Mouse (Mus musculus): ENCODE measurements around the gene Hmg20b.

Hmg20b gene

DNA sequence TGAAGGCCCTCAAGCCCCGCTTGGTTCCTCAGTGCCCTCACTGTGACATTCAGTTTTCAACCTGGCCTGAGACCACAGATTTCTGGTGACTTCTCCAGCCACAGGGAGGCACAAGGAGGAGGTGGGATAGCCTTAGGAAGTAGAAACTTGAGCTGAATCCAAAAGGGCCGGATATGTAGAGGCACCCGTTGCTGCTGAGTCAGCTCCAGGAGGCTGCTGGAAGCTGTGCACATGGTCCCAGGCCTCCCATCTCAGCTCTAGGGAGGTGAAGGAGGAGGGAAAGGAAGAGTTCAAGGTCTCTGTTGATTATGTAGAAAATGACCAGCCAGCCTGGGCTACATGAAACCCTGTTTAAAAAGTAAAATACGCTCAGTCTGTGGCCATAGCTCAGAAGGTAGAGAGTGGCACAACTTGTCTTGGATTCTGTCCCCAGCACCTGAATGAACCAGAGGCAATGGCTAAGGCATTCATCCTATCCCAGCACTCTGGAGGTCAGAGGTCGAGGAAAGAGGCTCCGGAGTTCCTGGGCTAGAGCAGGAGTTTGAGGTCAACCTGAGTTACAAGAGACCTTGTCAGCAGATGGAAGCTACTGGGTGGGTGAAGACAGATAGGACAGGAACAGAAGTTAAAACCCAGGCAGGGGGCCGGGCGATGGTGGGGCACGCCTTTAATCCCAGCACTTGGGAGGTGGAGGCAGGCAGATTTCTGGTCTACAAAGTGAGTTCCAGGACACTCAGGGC is 4.6 kb upstream of the Hmg20b start:
- no peak for DNase-seq (ENCODE audit: low read depth, low spot score)

DNA sequence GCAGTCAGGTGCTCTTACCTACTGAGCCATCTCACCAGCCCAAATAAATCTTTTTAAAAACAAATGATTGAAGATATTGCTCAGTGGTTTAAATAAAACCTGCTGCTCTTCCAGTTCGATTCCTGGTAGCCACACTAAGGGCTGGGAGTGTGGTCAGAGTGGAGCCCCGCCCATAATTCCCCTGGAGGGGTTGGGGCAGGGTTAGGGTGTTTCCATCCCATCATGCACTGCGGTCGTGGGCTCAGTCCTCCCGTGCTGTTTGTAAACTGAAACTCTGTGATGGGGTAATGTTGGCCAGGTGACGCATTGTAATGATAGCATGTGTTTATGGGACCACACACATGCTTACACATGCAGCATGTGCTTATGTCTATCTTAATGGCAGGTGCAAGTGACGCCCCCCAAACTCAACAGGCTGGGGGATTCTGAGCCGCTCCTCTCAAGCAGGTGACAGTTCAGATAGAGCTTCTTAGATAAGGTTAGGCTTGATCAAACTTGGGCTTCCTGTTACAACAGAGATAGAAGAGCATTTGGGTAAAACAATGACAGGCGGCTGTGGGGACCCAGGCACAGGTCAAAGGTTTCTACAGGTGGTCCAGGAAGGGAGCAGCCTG is 1.5 kb upstream of the Hmg20b start:
- peak; percentile 77 for DNase-seq (ENCODE audit: low read depth, low spot score)

DNA sequence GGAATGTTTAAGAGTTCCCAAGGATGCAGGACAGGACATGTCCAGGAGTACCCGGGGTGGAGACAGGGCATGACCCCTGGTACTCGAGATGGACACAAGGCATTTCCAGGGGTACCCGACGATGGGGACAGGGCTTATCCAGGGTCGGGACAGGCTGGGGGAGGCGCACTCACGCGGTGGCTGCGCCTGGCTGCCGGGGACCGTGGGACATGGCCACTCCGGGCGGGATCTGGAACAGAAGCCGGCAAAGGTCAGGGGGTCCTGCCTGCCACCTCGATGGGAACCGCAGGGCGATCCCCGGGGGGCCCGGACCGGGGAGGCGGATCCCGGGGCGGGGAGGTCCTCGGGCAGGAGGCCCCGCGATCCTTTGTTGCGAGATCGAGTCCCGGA is 324 bp downstream of the Hmg20b start:
- DNase-seq (ENCODE audit: low read depth, low spot score), result no peak

- DNase-seq (ENCODE audit: low read depth, low spot score), result peak; percentile 66
Observed at GRCm38 (mm10) chr10:81349146-81349545, 1.1 kb downstream of the Hmg20b start.

- peak; percentile 63 for DNase-seq (ENCODE audit: low read depth, low spot score)
Observed at GRCm38 (mm10) chr10:81346453-81347067, 3.7 kb downstream of the Hmg20b start.

- DNase-seq (ENCODE audit: low read depth, low spot score), result no peak
Observed at GRCm38 (mm10) chr10:81345162-81345534, 5.1 kb downstream of the Hmg20b start.

GRCm38 (mm10) chr10:81344421-81345161 is 5.7 kb downstream of the Hmg20b start:
- DNase-seq (ENCODE audit: low read depth, low spot score), result no peak

DNA sequence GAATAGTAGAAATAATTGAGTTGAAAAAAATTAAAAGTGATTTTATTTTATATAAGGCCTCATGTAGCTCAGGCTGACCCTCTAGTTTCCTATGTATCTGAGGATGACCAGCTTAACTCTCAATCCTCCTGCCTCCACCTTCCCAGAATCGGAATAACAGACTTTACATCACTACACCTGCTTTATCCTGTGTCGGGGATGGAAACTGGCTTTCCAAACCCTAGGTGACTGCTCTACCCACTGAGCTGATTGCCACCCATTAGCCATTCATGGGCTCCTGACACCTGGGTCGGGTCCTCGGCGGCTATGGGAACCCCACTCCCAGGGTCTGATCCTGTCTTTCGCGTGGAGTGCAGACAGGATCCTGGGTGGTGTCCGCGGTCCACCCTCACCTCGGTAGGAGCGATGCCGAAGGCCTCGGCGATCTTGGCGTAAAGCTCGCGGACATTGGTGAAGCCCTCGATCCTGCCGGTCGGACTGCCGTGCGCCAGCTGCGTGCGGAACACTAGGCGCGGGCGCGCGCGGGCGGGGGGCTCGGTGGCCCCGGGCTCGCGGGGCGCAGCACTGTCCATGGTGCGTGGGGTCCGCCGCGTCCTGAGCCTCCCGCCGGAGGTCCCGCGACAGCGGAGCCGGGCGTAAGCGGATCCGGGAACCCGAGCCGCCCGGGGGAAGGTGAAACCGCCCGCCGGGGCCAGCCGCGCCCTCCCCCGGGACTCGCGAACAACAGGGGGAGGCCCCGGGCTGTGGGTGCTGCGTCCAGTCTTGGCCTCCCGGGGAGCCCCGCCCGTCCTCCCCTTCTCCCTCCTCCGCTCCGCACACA is 7.4 kb downstream of the Hmg20b start, which contains the start of gene Gipc3:
TSS of gene Gipc3 (minus strand) at position 581 of the 820 bp plus-strand sequence.
- DNase-seq (ENCODE audit: low read depth, low spot score), result no peak

DNA sequence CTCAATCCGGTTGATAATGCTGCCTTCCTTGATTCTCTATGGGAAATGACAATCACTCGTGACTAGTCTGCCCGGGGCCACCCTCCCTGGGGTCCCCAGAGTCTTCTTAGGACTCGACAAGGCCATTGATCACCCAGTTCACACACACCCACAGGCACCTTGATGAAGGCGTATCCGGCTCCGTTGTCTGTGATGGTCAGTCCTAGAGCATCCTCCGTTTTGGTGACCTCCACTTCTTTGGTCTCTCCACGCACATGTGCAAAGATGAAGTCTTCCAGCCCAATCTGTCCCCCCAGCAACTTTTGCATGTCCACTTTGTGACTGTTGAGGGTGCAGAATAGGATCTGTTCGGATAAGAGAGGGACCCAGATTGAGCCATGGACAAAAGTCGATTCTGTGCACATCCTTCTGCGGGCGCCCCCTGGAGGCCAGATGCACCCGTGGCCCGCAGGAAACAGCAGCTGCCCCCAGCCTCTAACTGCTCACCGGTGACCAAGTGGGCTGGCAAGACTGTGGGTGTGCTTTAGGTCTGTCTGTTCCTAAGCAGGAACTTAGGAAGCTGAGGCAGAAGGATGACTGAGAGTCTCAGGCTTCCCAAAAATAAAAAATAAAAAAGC is 8.8 kb downstream of the Hmg20b start:
- no peak for DNase-seq (ENCODE audit: low read depth, low spot score)

DNA sequence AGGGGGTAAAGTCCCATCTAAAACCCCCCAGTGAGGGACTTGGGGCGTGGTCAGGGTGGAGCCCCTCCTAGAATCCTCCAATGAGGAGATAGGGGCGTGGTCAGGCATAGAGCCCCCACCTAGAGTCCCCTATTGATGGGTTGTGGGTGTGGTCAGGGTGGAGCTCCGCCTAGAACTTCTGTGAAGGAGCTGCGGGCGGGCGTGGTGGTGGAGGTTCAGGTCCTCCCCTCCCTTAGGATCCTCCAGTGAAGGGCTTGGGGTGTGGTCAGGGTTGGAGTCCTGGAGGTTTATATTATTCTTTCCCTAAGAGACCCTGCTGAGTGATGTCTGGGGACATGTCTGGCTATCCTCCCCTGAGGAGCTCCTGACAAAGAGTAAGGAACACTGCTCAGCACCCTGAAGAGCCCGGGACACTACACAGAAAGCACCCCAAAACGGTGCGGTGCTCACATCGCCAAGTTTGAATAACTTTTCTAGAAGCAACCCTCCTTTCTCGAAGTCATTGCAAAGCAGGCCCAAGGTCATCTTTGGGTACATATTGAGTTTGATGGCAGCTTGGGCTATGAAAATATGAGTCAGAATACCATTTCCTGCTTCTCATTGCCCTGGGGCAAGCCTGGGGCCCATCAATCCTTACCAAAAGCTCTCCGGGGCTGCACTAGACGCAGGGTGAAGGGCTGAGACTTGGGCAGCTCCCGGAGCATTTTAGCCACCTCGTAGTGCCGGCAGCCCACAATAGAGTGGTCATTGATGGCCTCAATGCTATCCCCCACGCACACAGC is 9.5 kb downstream of the Hmg20b start:
- no peak for DNase-seq (ENCODE audit: low read depth, low spot score)

- DNase-seq (ENCODE audit: low read depth, low spot score), result no peak
Observed at GRCm38 (mm10) chr10:81336558-81336957, 13.7 kb downstream of the Hmg20b start.

DNA sequence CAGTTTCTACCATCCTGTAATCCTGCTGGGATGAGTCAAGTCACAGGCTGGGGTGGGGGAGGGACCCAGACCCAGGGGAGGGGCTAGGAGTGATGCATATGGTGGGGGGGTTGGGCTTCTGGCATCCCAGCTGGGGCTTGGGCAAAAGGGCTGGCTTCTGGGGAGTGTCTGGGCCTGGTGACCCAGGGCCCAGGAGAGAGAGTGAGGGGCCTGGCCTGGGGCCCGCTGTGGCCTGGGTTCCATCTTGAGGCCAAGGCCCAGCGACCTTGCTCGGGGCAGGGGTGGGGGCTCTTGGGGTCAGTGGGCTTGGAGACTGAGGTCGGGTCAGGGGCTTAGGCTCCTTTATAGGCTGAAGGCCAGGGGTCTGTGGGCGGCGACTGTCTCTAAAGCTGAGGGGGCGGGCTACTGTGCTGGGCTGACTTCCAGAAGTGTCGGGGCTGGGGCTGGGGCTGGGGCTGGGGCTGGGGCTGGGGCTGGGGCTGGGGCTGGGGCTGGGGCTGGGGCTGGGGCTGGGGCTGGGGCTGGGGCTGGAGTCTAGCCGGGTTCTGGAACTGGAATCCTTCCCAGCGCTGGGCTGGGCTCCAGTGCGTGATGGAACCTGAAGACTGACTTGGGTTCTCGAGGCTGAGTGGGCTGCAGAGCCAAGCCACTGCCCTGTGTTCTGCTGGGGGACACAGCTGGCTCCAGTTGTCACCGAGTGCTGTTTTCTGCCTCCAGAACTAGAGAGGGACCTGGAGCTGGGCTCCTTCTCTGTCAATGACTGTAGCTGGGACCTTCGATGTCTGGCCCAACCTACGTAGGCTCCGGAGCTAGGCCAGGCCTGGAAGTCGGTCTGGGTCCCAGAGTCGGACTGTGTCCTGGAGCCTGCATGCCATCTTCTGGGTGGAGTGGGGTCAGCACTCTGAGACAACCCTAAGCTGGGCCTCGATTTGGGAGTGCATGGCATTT is 14.6 kb downstream of the Hmg20b start:
- no peak for DNase-seq (ENCODE audit: low read depth, low spot score)

- DNase-seq (ENCODE audit: low read depth, low spot score), result no peak
Observed at GRCm38 (mm10) chr10:81334324-81334723, 16.0 kb downstream of the Hmg20b start.

DNA sequence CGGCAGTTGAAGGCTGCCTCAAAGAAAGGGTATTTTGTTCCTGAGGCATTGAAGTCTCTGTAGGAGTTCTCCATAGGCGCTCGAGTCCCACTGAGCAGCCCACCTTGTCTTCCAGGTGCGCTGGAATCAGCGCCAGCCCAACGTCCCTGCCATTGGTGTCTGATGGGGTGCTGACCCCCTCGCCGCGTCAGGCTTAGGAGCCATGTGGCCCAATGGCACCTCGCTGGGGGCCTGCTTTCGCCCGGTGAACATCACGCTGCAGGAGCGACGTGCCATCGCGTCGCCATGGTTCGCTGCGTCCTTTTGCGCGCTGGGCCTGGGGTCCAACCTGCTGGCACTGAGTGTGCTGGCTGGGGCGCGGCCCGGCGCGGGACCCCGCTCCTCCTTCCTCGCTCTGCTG is 18.0 kb downstream of the Hmg20b start:
- no peak for DNase-seq (ENCODE audit: low read depth, low spot score)

- DNase-seq (ENCODE audit: low read depth, low spot score), result no peak
Observed at GRCm38 (mm10) chr10:81330007-81330406, 20.3 kb downstream of the Hmg20b start.

GRCm38 (mm10) chr10:81329194-81329975 is 20.9 kb downstream of the Hmg20b start:
- DNase-seq (ENCODE audit: low read depth, low spot score), result no peak

DNA sequence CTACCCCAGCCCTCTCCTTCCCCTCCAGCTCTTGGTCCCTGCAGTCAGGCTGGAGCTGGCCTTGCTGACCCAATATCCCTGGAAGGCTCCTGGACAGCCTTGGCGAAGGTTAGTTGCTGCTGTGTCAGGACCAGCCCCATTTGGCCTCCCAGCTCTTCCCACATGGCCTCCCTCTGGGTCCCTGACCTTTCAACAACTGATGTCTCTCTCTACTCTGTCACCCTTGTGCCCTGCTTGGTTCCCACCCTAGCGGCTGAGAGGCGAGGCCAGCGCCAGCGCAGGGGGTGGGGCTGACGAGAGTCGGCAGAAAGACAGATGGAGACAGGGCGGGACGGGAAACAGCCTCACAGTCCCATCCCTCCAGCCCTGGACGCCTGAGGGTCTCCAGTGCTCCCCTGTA is 21.9 kb downstream of the Hmg20b start, which contains the start of gene Tbxa2r:
TSS of gene Tbxa2r (plus strand) at position 346 of the 400 bp plus-strand sequence.
- no peak for DNase-seq (ENCODE audit: low read depth, low spot score)

- no peak for DNase-seq (ENCODE audit: low read depth, low spot score)
Observed at GRCm38 (mm10) chr10:81327959-81328358, 22.3 kb downstream of the Hmg20b start.
